Mouse (Mus musculus) MEL (cell line): ENCODE measurements around the gene Dapk2. TPM values are rescaled to one million over a fixed set of nuclear protein-coding genes. Genes with fewer than 3 reads are reported as not detected.

ENCODE experiments used
- DNase-seq: peaks from one replicate; pipeline ENCODE4 v3.0.0; 2011; ENCODE audit warnings: low read depth, low spot score
- H3K27ac ChIP-seq: 2 replicates; pipeline ENCODE4 v1.5.1; 2012; ENCODE audit warnings: low read depth, mild to moderate bottlenecking, control low read depth, low read length, moderate library complexity; ENCODE audit not compliant: control insufficient read depth
- H3K27me3 ChIP-seq, 2 experiments: fragments of 150-350 bp in 1 of 2; sonication (generic) in 1 of 2; 2 replicates each; pipeline ENCODE4 v1.6.1; 2012; ENCODE audit warnings: low read length in 2 of 2, mild to moderate bottlenecking in 2 of 2, improper control_type of control experiment in 1 of 2, moderate library complexity in 1 of 2; ENCODE audit not compliant: insufficient read depth in 2 of 2, control insufficient read depth in 1 of 2
- H3K36me3 ChIP-seq, 2 experiments: 2 replicates each; pipeline ENCODE4 v1.6.1; 2012 to 2014; ENCODE audit warnings: low read length in 2 of 2, improper control_type of control experiment in 1 of 2, inconsistent platforms in 1 of 2, mild to moderate bottlenecking in 1 of 2; ENCODE audit not compliant: insufficient read depth in 2 of 2, control insufficient read depth in 1 of 2
- H3K4me1 ChIP-seq, 2 experiments: fragments of 150-350 bp in 1 of 2; sonication (generic) in 1 of 2; 2 replicates each; pipeline ENCODE4 v1.6.1; 2012; ENCODE audit warnings: low read length in 2 of 2, improper control_type of control experiment in 1 of 2, mild to moderate bottlenecking in 1 of 2; ENCODE audit not compliant: insufficient read depth in 2 of 2, control insufficient read depth in 1 of 2
- H3K4me3 ChIP-seq, 2 experiments: fragments of 150-350 bp in 1 of 2; sonication (generic) in 1 of 2; 2 replicates each; pipeline ENCODE4 v1.5.1; 2012; ENCODE audit warnings: low read depth in 2 of 2, low read length in 2 of 2, mild to moderate bottlenecking in 2 of 2, moderate library complexity in 2 of 2, control low read depth in 1 of 2, improper control_type of control experiment in 1 of 2; ENCODE audit not compliant: control insufficient read depth in 1 of 2, insufficient read depth in 1 of 2
- H3K79me2 ChIP-seq: 2 replicates; pipeline ENCODE4 v1.6.1; 2012; ENCODE audit warnings: mild to moderate bottlenecking, low read length, moderate library complexity; ENCODE audit not compliant: control insufficient read depth, poor library complexity, insufficient read depth
- H3K9ac ChIP-seq: 2 replicates; pipeline ENCODE4 v1.6.1; 2012; ENCODE audit warnings: low read depth, mild to moderate bottlenecking, control low read depth, low read length, moderate library complexity; ENCODE audit not compliant: control insufficient read depth, poor library complexity, severe bottlenecking
- H3K9me3 ChIP-seq: fragments of 150-350 bp; sonication (generic); replicated peaks from 2 replicates; pipeline ENCODE4 v1.6.1; 2012; ENCODE audit warnings: mild to moderate bottlenecking, low read length, improper control_type of control experiment, moderate library complexity; ENCODE audit not compliant: insufficient read depth
- BHLHE40 ChIP-seq: IDR thresholded peaks from 2 replicates; pipeline ENCODE4 v1.6.1; 2012; ENCODE audit warnings: low read depth, mild to moderate bottlenecking, inconsistent platforms, low read length, improper control_type of control experiment, borderline replicate concordance
- CHD1 ChIP-seq: IDR thresholded peaks from 2 replicates; pipeline ENCODE4 v1.6.1; 2012; ENCODE audit warnings: low read depth, mild to moderate bottlenecking, inconsistent platforms, low read length, improper control_type of control experiment
- CTCF ChIP-seq, 3 experiments: IDR thresholded peaks in 2 of 3; conservative IDR thresholded peaks in 1 of 3; 2 replicates each; pipeline ENCODE4 v1.5.1; 2011 to 2012; ENCODE audit warnings: low read length in 3 of 3, low read depth in 2 of 3, mild to moderate bottlenecking in 2 of 3, improper control_type of control experiment in 1 of 3, inconsistent platforms in 1 of 3, mixed read lengths in 1 of 3, moderate library complexity in 1 of 3; ENCODE audit not compliant: control insufficient read depth in 1 of 3, insufficient read depth in 1 of 3, poor library complexity in 1 of 3, severe bottlenecking in 1 of 3
- ELF1 ChIP-seq: IDR thresholded peaks from 2 replicates; pipeline ENCODE4 v1.6.1; 2014; ENCODE audit warnings: low read depth, mild to moderate bottlenecking, inconsistent platforms, low read length, improper control_type of control experiment, moderate library complexity
- EP300 ChIP-seq, 2 experiments: IDR thresholded peaks; 2 replicates each; pipeline ENCODE4 v1.6.1; 2011; ENCODE audit warnings: improper control_type of control experiment in 2 of 2, low read length in 2 of 2, low read depth in 1 of 2, mild to moderate bottlenecking in 1 of 2
- MAZ ChIP-seq: IDR thresholded peaks from 2 replicates; pipeline ENCODE4 v1.6.1; 2012; ENCODE audit warnings: low read depth, mild to moderate bottlenecking, inconsistent platforms, low read length, improper control_type of control experiment
- MXI1 ChIP-seq: IDR thresholded peaks from 2 replicates; pipeline ENCODE4 v1.6.1; 2011; ENCODE audit warnings: mild to moderate bottlenecking, low read depth, low read length, improper control_type of control experiment
- MYB ChIP-seq: IDR thresholded peaks from 2 replicates; pipeline ENCODE4 v1.6.1; 2011; ENCODE audit warnings: mild to moderate bottlenecking, low read depth, low read length, improper control_type of control experiment
- POLR2A ChIP-seq, 2 experiments: IDR thresholded peaks; 2 replicates each; pipeline ENCODE4 v1.6.1; 2011 to 2012; ENCODE audit warnings: low read length in 2 of 2, mild to moderate bottlenecking in 2 of 2, control low read depth in 1 of 2, improper control_type of control experiment in 1 of 2, low read depth in 1 of 2, moderate library complexity in 1 of 2; ENCODE audit not compliant: control insufficient read depth in 1 of 2, insufficient read depth in 1 of 2, poor library complexity in 1 of 2
- POLR2AphosphoS2 ChIP-seq: IDR thresholded peaks from 2 replicates; pipeline ENCODE4 v1.6.1; 2011; ENCODE audit warnings: low read length, improper control_type of control experiment
- POLR2AphosphoS5 ChIP-seq: IDR thresholded peaks from 2 replicates; pipeline ENCODE4 v1.6.1; 2012; ENCODE audit warnings: low read depth, borderline replicate concordance, mild to moderate bottlenecking, inconsistent platforms, low read length, moderate library complexity, mixed read lengths
- RAD21 ChIP-seq: IDR thresholded peaks from 2 replicates; pipeline ENCODE4 v1.6.1; 2011; ENCODE audit warnings: mild to moderate bottlenecking, low read depth, low read length, improper control_type of control experiment
- SIN3A ChIP-seq: IDR thresholded peaks from 2 replicates; pipeline ENCODE4 v1.6.1; 2012; ENCODE audit warnings: low read length, improper control_type of control experiment, inconsistent platforms
- SMC3 ChIP-seq: IDR thresholded peaks from 2 replicates; pipeline ENCODE4 v1.6.1; 2011; ENCODE audit warnings: low read depth, low read length, improper control_type of control experiment
- ZMIZ1 ChIP-seq: IDR thresholded peaks from 2 replicates; pipeline ENCODE4 v1.6.1; 2012; ENCODE audit warnings: low read depth, mild to moderate bottlenecking, inconsistent platforms, low read length, improper control_type of control experiment, moderate library complexity
- ZNF384 ChIP-seq: IDR thresholded peaks from 2 replicates; pipeline ENCODE4 v1.6.1; 2012; ENCODE audit warnings: low read depth, mild to moderate bottlenecking, inconsistent platforms, low read length, improper control_type of control experiment
- polyA plus RNA-seq, 2 experiments: library from polyadenylated mRNA; stranded (reverse) in 1 of 2; unstranded in 1 of 2; fragments of >175 nt in 1 of 2; fragments of >200 nt in 1 of 2; gene quantifications; 2 replicates each; pipeline versions ENCODE4 v1.2.1 to v1.2.4; 2012; ENCODE audit warnings: low replicate concordance in 2 of 2, low read depth in 1 of 2; ENCODE audit not compliant: insufficient read length in 2 of 2, insufficient read depth in 1 of 2, missing spikeins in 1 of 2
- total RNA-seq: library from RNA; depleted of rRNA; stranded (reverse); fragments of 300-350 nt; gene quantifications from 2 replicates; pipeline ENCODE4 v1.2.3, GENCODE M21; 2012

Dapk2 gene
- total and polyA plus RNA-seq, 3 experiments: 5.8 to 8.3 TPM; not detected in 1

- H3K79me2 ChIP-seq: no peaks in the 10 kb centered on the region
- peaks cover 5 to 14% of the 10 kb centered on the region in 2 experiments for H3K4me1 ChIP-seq
- TF ChIP-seq POLR2AphosphoS5 (no peak), BHLHE40 (no peak), POLR2A (IDR thresholded peaks at IDR 0.05; ENCODE audit: control insufficient read depth in 1 of 2, insufficient read depth in 1 of 2, low read depth in 1 of 2, low read length in 2 of 2, poor library complexity in 1 of 2) (no peak), CTCF (IDR thresholded peaks at IDR 0.05 in 2 of 3, conservative IDR thresholded peaks at IDR 0.05 in 1 of 3; ENCODE audit: control insufficient read depth in 1 of 3, insufficient read depth in 1 of 3, low read depth in 2 of 3, low read length in 3 of 3, poor library complexity in 1 of 3, severe bottlenecking in 1 of 3) (no peak), SIN3A (no peak), CHD1 (no peak), ZNF384 (no peak), ELF1 (no peak), ZMIZ1 (no peak), EP300 (IDR thresholded peaks at IDR 0.05; ENCODE audit: low read depth in 1 of 2, low read length in 2 of 2) (no peak), SMC3 (no peak), MAZ (no peak), MYB (no peak)
- H3K9me3 ChIP-seq: no peaks in the 10 kb centered on the region
- no peak overlapping the region for H3K4me3 ChIP-seq
- no peak overlapping the region for H3K27ac ChIP-seq
- H3K36me3 ChIP-seq: peaks cover 0 to 6% of the 10 kb centered on the region in 2 experiments; a peak in 2 of 4 replicates
- no peaks in the 10 kb centered on the region for H3K27me3 ChIP-seq
- DNase-seq: no peak
- no peak overlapping the region for H3K9ac ChIP-seq
Measured at GRCm38 (mm10) chr9:66290727-66291126, 132.7 kb downstream of the Dapk2 start.

GRCm38 (mm10) chr9:66293319-66293718, 135.3 kb downstream of the Dapk2 start:
- Histone ChIP-seq H3K79me2 (no peaks in the 10 kb centered on the region), H3K36me3 (peaks cover 0 to 13% of the 10 kb centered on the region in 2 experiments; a peak in 2 of 4 replicates), H3K9me3 (no peaks in the 10 kb centered on the region), H3K27me3 (no peaks in the 10 kb centered on the region), H3K9ac (no peak overlapping the region), H3K4me1 (peaks cover 5 to 30% of the 10 kb centered on the region in 2 experiments), H3K27ac (no peak overlapping the region), H3K4me3 (no peak overlapping the region)
- no peak for DNase-seq
- no peak for TF ChIP-seq RAD21
- no peak for TF ChIP-seq POLR2A (IDR thresholded peaks at IDR 0.05; ENCODE audit: control insufficient read depth in 1 of 2, insufficient read depth in 1 of 2, low read depth in 1 of 2, low read length in 2 of 2, poor library complexity in 1 of 2)
- TF ChIP-seq EP300 (IDR thresholded peaks at IDR 0.05; ENCODE audit: low read depth in 1 of 2, low read length in 2 of 2): no peak
- TF ChIP-seq MXI1: no peak
- TF ChIP-seq POLR2AphosphoS2: no peak
